Mouse (Mus musculus): ENCODE measurements around the gene Far1. TPM values are rescaled to one million over a fixed set of nuclear protein-coding genes. Genes with fewer than 3 reads are reported as not detected.

Far1 gene
- polyA plus RNA-seq, 1 experiment from 2014 or later, result 64.4 TPM

Other genes with a start within 250 kb of the Far1 start
- 27.5 and 30.2 TPM in 2 replicates for gene Btbd10, start 144.4 kb upstream of the Far1 start, polyA plus RNA-seq (2016; fragmentation: Nextera tagmentation; extraction: Ambion mirVana)
- gene Pth, start 125.3 kb upstream of the Far1 start, polyA plus RNA-seq (2016; fragmentation: Nextera tagmentation; extraction: Ambion mirVana), result not detected in 2 replicates

All from hindbrain, embryonic 10.5 days (tissue).